Mouse (Mus musculus): ENCODE data around the gene Sdhaf1.

Sdhaf1 gene

GRCm38 (mm10) chr7:30324300-30324944 lies 727 bp upstream of the Sdhaf1 start:
- no peak for DNase-seq

GRCm38 (mm10) chr7:30322865-30323264 lies 830 bp downstream of the Sdhaf1 start:
- no peak for DNase-seq

- DNase-seq, result peak; percentile 99
Measured at GRCm38 (mm10) chr7:30322285-30322667, 1.4 kb downstream of the Sdhaf1 start.

GRCm38 (mm10) chr7:30321539-30322284 lies 2.0 kb downstream of the Sdhaf1 start, which contains the start of gene E130208F15Rik:
Gene E130208F15Rik, plus strand, starts transcription at chr7:30321740.
- DNase-seq, result peak; percentile 94

GRCm38 (mm10) chr7:30320946-30321345 lies 2.7 kb downstream of the Sdhaf1 start:
- DNase-seq, result no peak

- DNase-seq, result peak; percentile 85
Measured at GRCm38 (mm10) chr7:30318142-30318541, 5.6 kb downstream of the Sdhaf1 start.

GRCm38 (mm10) chr7:30315559-30316529 lies 7.9 kb downstream of the Sdhaf1 start:
- DNase-seq, result no peak

GRCm38 (mm10) chr7:30314721-30315155 lies 9.0 kb downstream of the Sdhaf1 start, which contains the start of gene Syne4:
Gene Syne4, plus strand, starts transcription at chr7:30314807.
- peak; percentile 49 for DNase-seq

GRCm38 (mm10) chr7:30313666-30314320 lies 9.9 kb downstream of the Sdhaf1 start:
- DNase-seq, result peak; percentile 88

GRCm38 (mm10) chr7:30310136-30310535 lies 13.6 kb downstream of the Sdhaf1 start:
- DNase-seq, result peak; percentile 60

GRCm38 (mm10) chr7:30309395-30310129 lies 14.1 kb downstream of the Sdhaf1 start:
- no peak for DNase-seq

- peak; percentile 98 for DNase-seq
Measured at GRCm38 (mm10) chr7:30308076-30309005, 15.4 kb downstream of the Sdhaf1 start, which contains the start of gene Alkbh6. Gene Alkbh6, plus strand, starts transcription at chr7:30308717.

- DNase-seq, result no peak
Measured at GRCm38 (mm10) chr7:30306083-30306779, 17.5 kb downstream of the Sdhaf1 start.

- DNase-seq, result no peak
Measured at GRCm38 (mm10) chr7:30300914-30301313, 22.8 kb downstream of the Sdhaf1 start.

GRCm38 (mm10) chr7:30297266-30297665 lies 26.4 kb downstream of the Sdhaf1 start:
- DNase-seq, result no peak

- no peak for DNase-seq
Measured at GRCm38 (mm10) chr7:30296816-30297215, 26.9 kb downstream of the Sdhaf1 start.

GRCm38 (mm10) chr7:30295103-30295502 lies 28.6 kb downstream of the Sdhaf1 start:
- no peak for DNase-seq

- no peak for DNase-seq
Measured at GRCm38 (mm10) chr7:30294296-30294695, 29.4 kb downstream of the Sdhaf1 start.

- DNase-seq, result no peak
Measured at GRCm38 (mm10) chr7:30293795-30294194, 29.9 kb downstream of the Sdhaf1 start.

All from kidney, adult 9 months (tissue).